Mouse (Mus musculus) spleen, adult 10 weeks (tissue): ENCODE measurements around the gene Olfr71. TPM values are rescaled to one million over a fixed set of nuclear protein-coding genes. Genes with fewer than 3 reads are reported as not detected.

Experiments
- polyA plus RNA-seq: library from polyadenylated mRNA; stranded (reverse); fragments of 350-450 nt; fragmentation: Illumina TruSeq; extraction: RNeasy Lipid Tissue Mini Kit (QIAGEN cat#74804); gene quantifications from one replicate; pipeline ENCODE4 v1.2.3, GENCODE M21; 2015; ENCODE audit warnings: low replicate concordance; ENCODE audit not compliant: insufficient read depth

Olfr71 gene
- polyA plus RNA-seq, result not detected

DNA sequence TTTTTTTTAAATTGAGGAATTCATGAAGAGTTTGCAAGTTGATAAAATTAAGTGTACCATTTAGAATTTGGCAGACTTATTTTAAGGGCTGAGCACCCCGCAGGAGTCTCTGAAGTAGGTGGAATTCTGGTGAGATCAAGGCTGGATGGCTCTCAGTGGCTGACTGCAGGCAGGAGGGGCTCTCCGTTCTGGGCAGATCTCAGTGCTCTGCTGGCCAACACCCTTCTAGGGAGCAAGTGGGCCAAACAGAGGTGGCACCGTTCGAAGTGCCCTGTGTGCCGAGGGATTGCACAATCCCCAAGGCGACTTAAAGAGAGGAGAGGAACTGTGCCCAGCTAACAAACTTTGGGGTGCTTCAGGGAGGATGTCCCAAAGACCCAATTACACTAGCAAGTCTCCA lies at the start of gene Olfr71:
Gene Olfr71 (minus strand): TSS at position 387 of the 400 bp plus-strand sequence.

DNA sequence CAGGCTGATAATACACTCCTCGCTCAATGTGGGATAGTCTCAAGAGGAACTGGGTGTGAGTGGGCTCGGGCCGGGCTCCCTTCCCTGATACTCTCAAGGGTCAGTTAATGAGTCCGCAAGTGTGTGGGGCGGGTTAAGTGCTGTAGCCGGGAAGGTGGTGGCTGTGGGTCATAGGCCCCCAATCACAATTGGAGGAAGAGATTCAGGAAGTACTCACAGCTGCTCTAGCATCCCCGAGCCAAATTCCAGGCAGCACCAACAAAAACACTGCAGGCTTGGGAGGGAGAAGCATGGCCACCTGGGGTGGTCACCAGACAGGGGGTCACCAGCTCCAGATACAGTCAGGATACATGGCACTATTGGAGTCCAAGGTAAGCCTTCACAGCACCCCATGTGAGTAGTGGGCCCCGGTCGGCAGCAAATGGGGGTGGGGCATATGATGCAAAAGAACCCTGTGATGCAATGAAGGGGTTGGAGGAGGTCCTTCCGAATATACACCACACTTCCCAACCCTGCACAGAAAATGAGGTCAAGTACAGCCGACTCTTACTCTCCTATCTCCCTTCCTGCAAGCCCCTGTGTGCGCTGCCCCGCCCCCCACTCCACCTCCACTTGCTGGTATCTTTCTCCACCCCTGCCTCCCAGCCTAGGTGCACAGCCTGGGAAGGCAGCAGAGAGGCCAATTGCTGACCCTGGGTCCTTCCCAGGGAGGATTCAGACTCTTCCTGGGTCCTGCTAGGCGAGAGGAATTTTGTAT lies 19.9 kb upstream of the Olfr71 start, which contains the start of gene Spaar:
Gene Spaar (plus strand): TSS at position 241 of the 757 bp plus-strand sequence.

DNA sequence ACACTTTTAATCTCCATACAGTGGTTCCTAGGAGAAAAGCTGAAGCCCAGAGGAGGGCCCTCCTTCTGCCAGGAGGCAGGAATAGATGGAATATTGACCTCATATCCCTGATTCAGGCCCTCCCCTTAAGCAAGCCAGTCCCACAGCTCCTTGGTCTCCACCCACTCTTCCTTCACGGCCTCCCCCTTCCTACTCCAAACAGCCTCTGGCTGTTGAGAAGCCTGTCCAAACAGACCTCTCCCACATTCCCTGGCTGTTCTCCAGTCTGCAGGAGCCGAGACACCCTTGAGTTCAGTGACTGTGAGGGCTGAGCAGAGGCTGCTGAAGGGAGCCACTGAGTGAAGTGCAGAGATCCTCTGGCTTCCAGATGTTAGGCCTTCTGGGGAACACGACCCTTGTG lies 16.9 kb upstream of the Olfr71 start, which contains the start of gene Hrct1:
Gene Hrct1 (plus strand): TSS at position 194 of the 400 bp plus-strand sequence.

GRCm38 (mm10) chr4:43700707-43701106 lies 9.3 kb downstream of the Olfr71 start, which contains the start of gene Olfr70:
Gene Olfr70 (minus strand): TSS chr4:43700807.

DNA sequence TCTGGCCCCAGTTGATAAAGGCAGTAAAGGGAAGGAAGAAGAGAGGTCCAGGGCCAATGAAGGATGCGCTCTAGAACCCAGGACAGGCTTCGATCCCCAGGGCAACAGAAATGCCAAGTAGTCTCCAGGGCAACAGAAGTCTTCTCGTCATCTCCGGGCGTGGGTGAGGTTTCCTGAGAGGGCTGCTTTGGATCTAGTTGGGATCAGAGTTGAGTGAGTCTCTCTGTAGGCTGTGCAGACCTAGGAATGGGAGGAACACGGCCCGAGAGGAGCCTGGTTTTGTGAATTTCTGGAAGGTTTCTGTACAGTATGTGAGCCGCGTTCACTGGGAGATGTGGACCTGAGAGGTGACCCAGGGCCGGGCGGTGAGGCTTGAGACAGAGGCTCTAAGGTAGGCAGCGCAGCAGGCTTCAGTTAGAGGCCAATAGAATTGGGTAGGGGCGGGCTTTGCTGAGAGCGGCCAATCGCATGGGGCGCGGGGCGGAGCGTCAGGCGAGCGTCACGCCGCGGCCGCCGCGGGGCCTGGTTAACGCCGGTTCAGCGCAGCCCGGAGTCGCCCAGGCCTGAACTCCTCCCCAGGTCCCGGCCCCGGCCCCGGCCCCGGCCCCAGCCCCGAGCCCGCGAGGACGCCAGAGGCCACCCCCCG lies 41.1 kb downstream of the Olfr71 start, which contains the start of the genes Tmem8b and Fam221b:
Gene Tmem8b (plus strand): TSS at position 190 of the 646 bp plus-strand sequence.
Gene Fam221b (minus strand): TSS at position 364 of the 646 bp plus-strand sequence.

GRCm38 (mm10) chr4:43656339-43657109 lies 53.5 kb downstream of the Olfr71 start, which contains the start of gene Hint2:
Gene Hint2 (minus strand): TSS chr4:43656466.

Other genes with a start within 250 kb of the Olfr71 start
- gene Sit1, start 226.5 kb downstream of the Olfr71 start, polyA plus RNA-seq, result 11.4 TPM
- gene Ccdc107, start 217.4 kb downstream of the Olfr71 start, polyA plus RNA-seq, result 47.6 TPM
- 9.4 TPM for gene Arhgef39, start 210.6 kb downstream of the Olfr71 start, polyA plus RNA-seq
- 2.7 TPM for gene Car9, start 203.3 kb downstream of the Olfr71 start, polyA plus RNA-seq
- 31.3 TPM for gene Tpm2, start 186.5 kb downstream of the Olfr71 start, polyA plus RNA-seq
- 64.5 TPM for gene Creb3, start 147.9 kb downstream of the Olfr71 start, polyA plus RNA-seq
- gene Tln1, start 147.6 kb downstream of the Olfr71 start, polyA plus RNA-seq, result 194 TPM
- gene Rgp1, start 131.5 kb downstream of the Olfr71 start, polyA plus RNA-seq, result 28.8 TPM
- 24.6 TPM for gene Gba2, start 131.4 kb downstream of the Olfr71 start, polyA plus RNA-seq
- gene Msmp, start 125.8 kb downstream of the Olfr71 start, polyA plus RNA-seq, result 0.37 TPM
- 10.0 TPM for gene Npr2, start 78.3 kb downstream of the Olfr71 start, polyA plus RNA-seq
- not detected for gene Spag8, start 56.7 kb downstream of the Olfr71 start, polyA plus RNA-seq
- 23.5 TPM for gene Hint2, start 53.8 kb downstream of the Olfr71 start, polyA plus RNA-seq
- gene Tmem8b, start 41.3 kb downstream of the Olfr71 start, polyA plus RNA-seq, result 2.1 TPM
- 0.07 TPM for gene Fam221b, start 41.1 kb downstream of the Olfr71 start, polyA plus RNA-seq
- gene Olfr70, start 9.4 kb downstream of the Olfr71 start, polyA plus RNA-seq, result not detected
- 0.28 TPM for gene Hrct1, start 16.9 kb upstream of the Olfr71 start, polyA plus RNA-seq
- 0.07 TPM for gene Spaar, start 19.8 kb upstream of the Olfr71 start, polyA plus RNA-seq
- gene Olfr159, start 60.8 kb upstream of the Olfr71 start, polyA plus RNA-seq, result not detected
- gene Olfr156, start 113.6 kb upstream of the Olfr71 start, polyA plus RNA-seq, result not detected
- gene Olfr157, start 129.9 kb upstream of the Olfr71 start, polyA plus RNA-seq, result not detected
- gene Olfr155, start 141.3 kb upstream of the Olfr71 start, polyA plus RNA-seq, result not detected
- 8.0 TPM for gene Reck, start 165.3 kb upstream of the Olfr71 start, polyA plus RNA-seq
- 53.7 TPM for gene Glipr2, start 247.1 kb upstream of the Olfr71 start, polyA plus RNA-seq